ENCODE assay signal across 26 mouse cellular contexts in the genomic region with DNA sequence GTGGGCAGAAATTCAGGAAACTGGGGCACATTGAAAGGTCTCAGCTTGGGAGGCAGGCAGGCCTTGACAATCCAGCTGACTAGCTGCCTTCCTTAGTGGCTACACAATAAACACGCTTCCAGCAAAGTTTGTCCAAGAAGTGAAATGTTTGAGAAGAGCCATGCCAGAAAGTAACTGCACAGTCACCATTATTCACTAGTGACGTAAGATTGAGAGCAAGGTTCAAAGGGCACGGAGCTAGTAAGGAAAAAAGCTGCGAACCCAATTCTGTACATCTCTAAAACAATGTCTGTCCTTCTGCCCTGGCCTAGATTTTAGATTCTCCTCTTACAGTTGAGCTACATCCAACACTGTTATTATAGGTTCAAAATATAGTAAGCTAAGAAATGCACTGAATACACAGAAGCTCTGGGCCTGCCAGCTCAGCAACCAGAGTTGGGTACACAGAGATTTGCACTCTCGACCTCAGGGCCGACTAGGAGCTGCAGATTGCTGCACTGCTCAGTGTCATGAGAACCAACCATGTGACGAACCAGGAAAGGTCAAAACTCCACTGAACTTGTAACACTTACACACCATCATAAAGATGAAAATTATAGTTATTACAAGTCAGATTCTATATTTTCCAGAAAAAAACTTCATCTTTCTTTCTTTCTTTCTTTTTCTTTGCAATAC. TPM values are rescaled to one million over a fixed set of nuclear protein-coding genes. Genes with fewer than 3 reads are reported as not detected.
DNase-seq lines count a peak whose midpoint lies in the region; ATAC-seq and TF ChIP-seq lines count a peak whose summit lies in the region.
"Had no signal": no experiment of that assay in that cellular context is flagged by ENCODE, and none has a peak within 500 bp of the region (broad histone marks: within the 10 kb centered on the region; RNA-seq: fewer than 3 reads in every experiment).

No protein-coding gene starts in this region.

- no peak overlapping the region for H3K4me3 ChIP-seq in kidney, adult 2 months (ENCODE audit: insufficient read depth, low read depth, low read length)
- no peak overlapping the region for H3K4me3 ChIP-seq in liver, adult 2 months (ENCODE audit: insufficient read depth, low read depth, low read length)
- no peak overlapping the region for H3K4me3 ChIP-seq in liver, embryonic 11.5 days (ENCODE audit: low read depth, low read length)
- H3K4me3 ChIP-seq in liver, embryonic 15.5 days (replicated peaks): no peak overlapping the region
- H3K4me3 ChIP-seq: gastrocnemius, adult 2 months; heart, embryonic 13.5 days; megakaryocyte, embryonic 14.5 days; midbrain, embryonic 12.5 days; myocyte; neural tube, embryonic 12.5 days had no signal

- no peak for TF ChIP-seq POLR2A in kidney, adult 2 months (IDR thresholded peaks at IDR 0.05; ENCODE audit: low read depth, low read length)
- TF ChIP-seq POLR2A in liver, adult 2 months (IDR thresholded peaks at IDR 0.05; ENCODE audit: extremely low read depth, insufficient read depth, low read length): no peak

- H3K79me2 ChIP-seq in liver, adult 2 months (ENCODE audit: control insufficient read depth, insufficient read depth, low read length): peaks cover 25% of the 10 kb centered on the region

- peak overlapping the region; percentile 53 for H3K27ac ChIP-seq in kidney, adult 2 months (ENCODE audit: insufficient read depth, low read depth, low read length)
- peak overlapping the region; percentile 90 for H3K27ac ChIP-seq in liver, adult 2 months (replicated peaks; ENCODE audit: insufficient read depth, low read depth, low read length)
- H3K27ac ChIP-seq in liver, embryonic 11.5 days (ENCODE audit: low read depth, low read length): no peak overlapping the region
- peak overlapping the region; percentile 42; the same call in 1 of the 2 replicates for H3K27ac ChIP-seq in liver, embryonic 15.5 days (replicated peaks)
- H3K27ac ChIP-seq: gastrocnemius, adult 2 months; heart, embryonic 13.5 days; hindbrain, embryonic 14.5 days; liver, embryonic 14.5 days; midbrain, embryonic 12.5 days; neural tube, embryonic 12.5 days had no signal

- ATAC-seq in liver, embryonic 11.5 days (replicated peaks; ENCODE audit: low FRiP score): no peak
- 0 out of 2 replicates have a peak, but pooled peaks have one; percentile 26 for ATAC-seq in liver, embryonic 15.5 days (ENCODE audit: insufficient read depth)
- ATAC-seq: forebrain, embryonic 14.5 days had no signal

- 58% methylated on average over 7 of the region's 7 CpGs for WGBS in kidney, adult 2 months
- WGBS in liver, adult 2 months: 22% methylated on average over 7 of the region's 7 CpGs
- WGBS in liver, embryonic 11.5 days: 71% methylated on average over 7 of the region's 7 CpGs
- WGBS in liver, embryonic 15.5 days (ENCODE audit: insufficient replicate concordance): 65% methylated on average over 7 of the region's 7 CpGs

- TF ChIP-seq CTCF in kidney, adult 2 months (conservative IDR thresholded peaks at IDR 0.05; ENCODE audit: insufficient read depth, insufficient read length, low read depth, low read length): no peak
- TF ChIP-seq CTCF in liver, adult 2 months (IDR thresholded peaks at IDR 0.05; ENCODE audit: low read depth, low read length): no peak

- no peak overlapping the region for H3K9ac ChIP-seq in liver, adult 2 months (ENCODE audit: low read depth, low read length)
- H3K9ac ChIP-seq in liver, embryonic 11.5 days (ENCODE audit: low read depth, low read length): no peak overlapping the region
- H3K9ac ChIP-seq in liver, embryonic 15.5 days: no peak overlapping the region
- H3K9ac ChIP-seq: heart, embryonic 13.5 days; hindbrain, embryonic 14.5 days; liver, embryonic 14.5 days; midbrain, embryonic 12.5 days; neural tube, embryonic 12.5 days had no signal

- H3K4me1 ChIP-seq in kidney, adult 2 months (ENCODE audit: control insufficient read depth, insufficient read depth, low read length): peaks cover 6% of the 10 kb centered on the region; the same call in 1 of the 2 replicates
- peaks cover 20% of the 10 kb centered on the region for H3K4me1 ChIP-seq in liver, adult 2 months (ENCODE audit: control insufficient read depth, insufficient read depth, low read length)
- H3K4me1 ChIP-seq in liver, embryonic 11.5 days (replicated peaks; ENCODE audit: control insufficient read depth, insufficient read depth, low read length): peaks cover 9% of the 10 kb centered on the region
- H3K4me1 ChIP-seq in liver, embryonic 15.5 days (replicated peaks): peaks cover 38% of the 10 kb centered on the region

- no peak overlapping the region for H3K4me2 ChIP-seq in liver, embryonic 11.5 days
- H3K4me2 ChIP-seq in liver, embryonic 15.5 days: no peak overlapping the region
- H3K4me2 ChIP-seq: heart, embryonic 13.5 days; hindbrain, embryonic 14.5 days; midbrain, embryonic 12.5 days had no signal

- H3K27me3 ChIP-seq in kidney, adult 2 months (replicated peaks; ENCODE audit: control insufficient read depth, insufficient read depth, low read length): no peaks in the 10 kb centered on the region
- H3K27me3 ChIP-seq in liver, adult 2 months (ENCODE audit: control insufficient read depth, insufficient read depth, low read length): no peaks in the 10 kb centered on the region
- H3K27me3 ChIP-seq in liver, embryonic 11.5 days (replicated peaks; ENCODE audit: control insufficient read depth, insufficient read depth, low read length): no peaks in the 10 kb centered on the region
- peaks cover 6% of the 10 kb centered on the region; the same call in 1 of the 2 replicates for H3K27me3 ChIP-seq in liver, embryonic 15.5 days
- H3K27me3 ChIP-seq: neural tube, embryonic 12.5 days had no signal

- peak; percentile 72 for DNase-seq in kidney, adult 2 months
- no peak for DNase-seq in kidney, adult 18-20 months
- DNase-seq in liver, adult 2 months (ENCODE audit: extremely low read depth, low read depth, low spot score): peak; percentile 97
- no peak for DNase-seq in liver, embryonic 11.5 days (ENCODE audit: low spot score)
- DNase-seq in yolk sac, embryonic 10.5 days (ENCODE audit: low spot score): peak; percentile 83
- DNase-seq in right cerebral cortex, postnatal 25 days: no peak
- DNase-seq in layer of hippocampus, adult 9-10 months (ENCODE audit: low spot score): no peak
- DNase-seq: adrenal gland, postnatal 10 days; cerebellum, adult 11 months; cerebellum, adult 9-10 months; cerebellum, postnatal 36 days; gastrocnemius, adult 2 months; gastrocnemius, postnatal 36 days; heart, postnatal 10 days; lung, postnatal 4 days; right cerebral cortex, adult 18-20 months had no signal

- no peaks in the 10 kb centered on the region for H3K9me3 ChIP-seq in liver, embryonic 11.5 days (ENCODE audit: control insufficient read depth, low read length)
- no peaks in the 10 kb centered on the region for H3K9me3 ChIP-seq in liver, embryonic 15.5 days (replicated peaks)
- H3K9me3 ChIP-seq: G1E; heart, embryonic 13.5 days; megakaryocyte, embryonic 14.5 days; midbrain, embryonic 12.5 days; neural tube, embryonic 12.5 days had no signal

- H3K36me3 ChIP-seq in kidney, adult 2 months (ENCODE audit: control insufficient read depth, insufficient read depth, low read length): no peaks in the 10 kb centered on the region
- H3K36me3 ChIP-seq in liver, adult 2 months (ENCODE audit: control insufficient read depth, insufficient read depth, low read length): no peaks in the 10 kb centered on the region
- no peaks in the 10 kb centered on the region for H3K36me3 ChIP-seq in liver, embryonic 11.5 days (ENCODE audit: control insufficient read depth, insufficient read depth, low read length)
- no peaks in the 10 kb centered on the region for H3K36me3 ChIP-seq in liver, embryonic 15.5 days (replicated peaks)
- H3K36me3 ChIP-seq: heart, embryonic 13.5 days; midbrain, embryonic 12.5 days; neural tube, embryonic 12.5 days had no signal

RNA-seq across cellular contexts. Expression of a gene that starts 2.1 kb away (rescaled TPM):
- 32.5 and 38.7 TPM in 2 replicates for polyA plus RNA-seq in kidney, adult 2 months (2012; rRNA removed)
- 23.7 and 27.3 TPM in 2 replicates for total RNA-seq in liver, adult 2 months (2014; rRNA removed)
- 39.2 and 42.8 TPM in 2 replicates for polyA plus RNA-seq in liver, adult 2 months (2012; rRNA removed)
- polyA plus RNA-seq in liver, embryonic 11.5 days (2014; fragmentation: Nextera tagmentation; extraction: Ambion mirVana): 46.1 and 46.7 TPM in 2 replicates
- 17.1 and 17.9 TPM in 2 replicates for polyA plus RNA-seq in liver, embryonic 15.5 days (2015; fragmentation: Nextera tagmentation; extraction: Ambion mirVana)

RNA-seq across cellular contexts. Expression of a gene that starts 21.0 kb away (rescaled TPM):
- 21.4 and 22.9 TPM in 2 replicates for polyA plus RNA-seq in kidney, adult 2 months (2012; rRNA removed)
- total RNA-seq in liver, adult 2 months (2014; rRNA removed): 17.5 and 21.1 TPM in 2 replicates
- 13.9 and 14.0 TPM in 2 replicates for polyA plus RNA-seq in liver, adult 2 months (2012; rRNA removed)
- 212 and 235 TPM in 2 replicates for polyA plus RNA-seq in liver, embryonic 11.5 days (2014; fragmentation: Nextera tagmentation; extraction: Ambion mirVana)
- 68.2 and 73.7 TPM in 2 replicates for polyA plus RNA-seq in liver, embryonic 15.5 days (2015; fragmentation: Nextera tagmentation; extraction: Ambion mirVana)

Comparison
In these comparisons a context has a peak if more than half of its experiments do, and no peak if none do; other contexts are left out.
1. DNase-seq: peak in kidney, adult 2 months (single experiment), liver, adult 2 months (single experiment) and yolk sac, embryonic 10.5 days (single experiment); none in kidney, adult 18-20 months (single experiment), liver, embryonic 11.5 days (single experiment), right cerebral cortex, postnatal 25 days (single experiment) and layer of hippocampus, adult 9-10 months (single experiment).